Mouse (Mus musculus): ENCODE measurements at regions not wholly inside any gene's neighbourhood (a gene's known extent, or its start where the extent isn't known, plus 50 kb on each side); places are given as distances from the start of the nearest gene placed in this dataset.
A peak's percentile ranks its signal among the peaks of the same experiment; 100 is the strongest.

DNA sequence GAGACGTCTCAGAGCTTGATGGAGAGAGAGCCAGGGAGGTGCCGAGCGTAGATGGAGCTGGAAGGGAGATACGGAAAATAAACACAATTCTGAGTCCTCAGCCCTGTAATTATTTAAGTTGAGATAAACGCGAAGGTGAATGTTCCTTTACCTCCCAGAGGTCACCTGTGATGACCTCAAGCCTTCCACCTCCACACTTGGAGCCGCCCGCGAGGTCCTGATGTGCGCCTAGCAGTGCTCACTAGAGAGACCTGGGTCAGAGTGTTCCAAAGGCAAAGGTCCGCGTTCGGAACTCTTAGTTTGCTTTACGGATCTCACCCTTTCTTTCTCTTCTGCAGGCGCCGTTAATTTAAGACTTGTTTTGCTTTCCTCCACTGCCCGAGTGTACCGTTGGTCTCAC, 117.0 kb upstream of the Krr1 start:
- DNase-seq (ENCODE audit: extremely low spot score in 1 of 2, low spot score in 1 of 2), result no peak

DNA sequence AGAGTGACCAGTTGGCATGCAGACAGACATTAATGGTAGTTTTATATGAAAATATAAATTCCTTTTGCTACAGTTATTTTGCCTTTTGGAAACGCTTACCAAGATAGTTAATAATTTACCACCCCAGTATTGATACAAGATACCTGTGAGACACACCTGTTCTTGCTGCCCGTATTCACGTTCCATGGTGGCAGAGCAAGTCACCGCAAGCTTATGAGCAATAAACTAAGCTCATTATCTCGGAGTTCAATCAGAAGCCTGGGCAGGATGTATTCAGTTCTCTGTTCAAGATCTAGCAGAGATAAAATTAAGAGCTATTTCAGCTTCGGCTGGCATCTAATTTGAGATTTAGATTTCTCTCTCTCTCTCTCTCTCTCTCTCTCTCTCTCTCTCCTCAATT, 114.1 kb upstream of the Krr1 start:
- DNase-seq (ENCODE audit: extremely low spot score in 1 of 2, low spot score in 1 of 2), result no peak

DNA sequence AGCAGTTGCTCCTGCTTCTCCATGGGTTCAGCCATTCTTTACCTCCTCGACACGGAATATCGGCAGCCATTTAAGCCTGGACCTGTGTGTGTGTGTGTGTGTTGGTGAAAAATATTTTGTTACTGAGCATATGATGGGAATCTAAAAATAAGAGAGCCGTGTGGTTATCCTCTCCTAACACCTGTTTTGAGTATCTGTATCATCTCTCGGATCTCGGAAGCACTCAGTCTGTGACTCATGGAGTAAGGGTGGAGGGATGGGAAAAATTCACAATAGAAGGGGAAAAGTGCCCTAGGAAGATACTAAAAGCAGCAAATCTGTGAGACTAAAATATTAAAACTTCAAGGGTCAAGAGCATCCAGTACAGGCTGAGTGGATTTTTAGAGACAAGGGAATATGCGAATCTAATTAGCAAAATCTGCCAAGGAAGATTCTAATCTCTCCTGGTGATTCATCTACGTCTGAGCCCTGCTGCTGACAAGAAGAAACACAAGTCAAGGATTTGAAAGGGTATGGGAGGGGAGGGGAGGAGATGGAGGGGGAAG, 107.1 kb upstream of the Krr1 start:
- DNase-seq (ENCODE audit: extremely low spot score in 1 of 2, low spot score in 1 of 2), result no peak

DNA sequence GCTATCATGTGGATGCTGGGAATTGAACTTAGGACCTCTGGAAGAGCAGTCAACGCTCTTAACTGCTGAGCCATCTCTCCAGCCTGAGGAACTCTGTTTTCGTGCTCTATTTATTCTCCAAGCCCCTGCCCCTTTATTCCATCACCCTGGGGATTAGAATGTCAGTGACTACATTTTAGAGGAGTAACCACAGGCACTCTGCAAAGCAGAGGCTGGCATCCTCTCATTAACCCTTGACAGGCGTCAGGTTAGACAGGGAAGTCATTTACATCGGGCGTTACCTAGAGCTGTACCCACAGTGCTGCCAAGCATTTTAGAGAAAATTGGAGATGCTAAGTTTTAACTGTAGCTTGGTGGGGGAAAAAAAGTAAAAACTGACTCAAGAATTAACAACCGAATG, 105.4 kb upstream of the Krr1 start:
- no peak for DNase-seq (ENCODE audit: extremely low spot score in 1 of 2, low spot score in 1 of 2)

DNA sequence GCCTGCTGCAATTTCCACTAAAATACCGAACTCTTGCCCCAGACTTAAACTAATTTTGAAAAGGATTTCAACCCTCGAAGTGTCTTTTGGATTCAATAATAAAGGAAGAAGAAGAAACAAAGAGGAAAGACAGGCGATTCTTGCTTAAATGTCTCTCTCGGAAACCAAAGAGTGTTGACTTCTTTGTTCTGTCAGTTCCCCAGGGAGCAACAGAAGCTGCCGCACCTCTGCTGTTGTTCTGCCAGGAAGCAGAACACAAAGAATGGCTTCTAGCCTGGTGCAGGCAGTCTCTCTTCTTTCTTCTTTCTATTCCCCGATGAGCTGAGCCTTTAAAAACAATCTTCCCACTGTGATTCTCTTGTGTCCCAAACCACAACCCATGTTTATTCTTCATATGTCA, 104.9 kb upstream of the Krr1 start:
- no peak for DNase-seq (ENCODE audit: extremely low spot score in 1 of 2, low spot score in 1 of 2)

DNA sequence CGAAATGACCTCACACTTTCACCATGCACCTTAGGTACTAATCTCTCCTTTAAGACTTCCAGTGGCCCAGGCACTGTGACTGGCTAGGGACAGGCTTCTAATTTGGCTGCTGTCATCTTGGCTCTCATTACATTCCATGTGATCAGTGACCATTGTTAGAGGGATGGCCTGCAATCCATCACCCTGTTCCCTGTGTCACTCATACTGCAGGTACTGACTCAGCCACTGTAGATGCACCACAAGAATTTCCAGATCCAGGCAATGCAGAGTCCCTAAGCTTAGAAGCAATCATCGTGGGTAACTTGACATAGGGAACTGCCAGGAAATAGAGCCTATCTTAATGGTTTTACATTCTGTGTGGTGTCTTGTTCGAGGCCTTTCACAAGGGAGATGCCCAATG, 92.1 kb upstream of the Krr1 start:
- DNase-seq (ENCODE audit: extremely low spot score in 1 of 2, low spot score in 1 of 2), result no peak

DNA sequence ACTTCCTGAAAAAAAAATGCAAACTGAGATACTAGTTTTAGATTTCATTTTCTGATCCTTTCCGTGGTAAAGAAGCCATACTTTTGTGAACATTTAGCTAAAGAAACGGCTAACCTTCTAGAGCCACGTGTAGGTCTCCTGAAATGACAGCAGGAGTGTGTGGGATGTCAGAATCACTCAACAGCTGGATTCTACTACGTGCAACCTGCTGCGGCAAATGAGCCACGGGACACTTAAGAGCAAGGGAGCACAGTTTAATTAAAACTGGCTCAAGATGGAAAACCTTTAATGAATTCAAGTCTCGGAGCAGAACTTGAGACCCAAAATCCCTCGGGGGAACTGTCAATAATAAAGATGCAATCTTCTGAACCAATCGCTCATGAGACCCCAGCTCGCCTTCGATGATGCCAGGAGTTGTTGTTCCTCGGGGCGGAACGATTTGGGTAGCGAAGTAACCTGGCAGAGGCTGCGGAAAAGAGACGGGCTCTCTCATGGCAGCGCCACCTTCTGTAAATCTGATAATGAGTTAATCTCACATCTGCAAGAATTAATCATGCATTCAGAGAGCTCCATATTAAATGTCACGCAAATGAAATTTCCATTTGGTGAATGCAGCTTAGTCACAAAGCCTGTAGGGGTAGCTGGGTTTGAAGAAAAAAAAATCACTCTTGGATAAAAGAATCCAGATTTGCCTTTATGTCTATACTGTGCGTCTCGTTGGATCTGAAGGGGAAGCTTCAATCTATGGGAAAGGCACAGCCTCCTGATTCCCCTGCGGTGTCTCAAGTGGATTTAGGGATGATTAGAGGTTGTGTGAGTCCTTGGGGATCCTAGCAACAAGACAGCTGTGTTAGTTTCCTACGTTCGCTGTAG, 90.9 kb upstream of the Krr1 start:
- DNase-seq (ENCODE audit: extremely low spot score in 1 of 2, low spot score in 1 of 2), result peak in 1 of 2 experiments; percentile 41

DNA sequence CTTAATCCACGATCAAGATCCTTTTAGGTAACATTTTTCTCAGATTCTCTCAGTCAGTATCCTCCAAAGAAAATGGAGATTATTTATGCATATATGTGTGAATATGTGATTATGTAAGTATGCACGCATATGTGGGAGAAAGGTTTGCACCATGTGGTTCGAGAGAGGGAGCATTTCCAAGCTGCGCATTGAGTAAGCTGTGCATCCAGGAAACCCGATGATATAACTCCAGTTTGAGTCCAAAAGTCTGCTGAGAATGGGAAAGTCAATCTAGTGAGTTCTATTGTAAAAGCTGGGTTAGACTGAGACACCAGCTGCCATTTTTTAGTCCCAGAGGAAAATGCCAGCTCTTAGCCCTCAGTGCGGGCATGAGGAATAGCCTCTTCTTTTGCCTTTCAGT, 89.9 kb upstream of the Krr1 start:
- DNase-seq (ENCODE audit: extremely low spot score in 1 of 2, low spot score in 1 of 2), result peak; percentile 20 to 67

DNA sequence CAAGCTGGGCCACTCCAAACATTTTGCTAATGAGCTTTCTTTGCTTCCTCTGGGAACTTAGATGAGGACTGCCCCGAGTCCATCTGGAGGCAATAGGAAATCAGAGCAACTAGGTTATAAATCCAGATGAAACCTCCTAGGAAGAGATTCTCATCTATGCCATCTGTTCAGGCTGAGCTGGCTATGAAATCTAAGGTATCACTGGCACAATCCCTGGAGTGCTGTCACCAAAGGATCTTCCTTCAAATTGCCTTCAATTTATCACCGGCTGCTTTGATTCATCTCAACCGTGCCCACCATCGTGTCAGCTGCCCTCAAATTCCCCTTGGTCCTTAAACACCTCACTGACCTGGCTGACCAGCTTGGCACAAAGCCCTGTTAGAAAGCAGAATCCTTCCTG, 87.8 kb upstream of the Krr1 start:
- DNase-seq (ENCODE audit: extremely low spot score in 1 of 2, low spot score in 1 of 2), result no peak

DNA sequence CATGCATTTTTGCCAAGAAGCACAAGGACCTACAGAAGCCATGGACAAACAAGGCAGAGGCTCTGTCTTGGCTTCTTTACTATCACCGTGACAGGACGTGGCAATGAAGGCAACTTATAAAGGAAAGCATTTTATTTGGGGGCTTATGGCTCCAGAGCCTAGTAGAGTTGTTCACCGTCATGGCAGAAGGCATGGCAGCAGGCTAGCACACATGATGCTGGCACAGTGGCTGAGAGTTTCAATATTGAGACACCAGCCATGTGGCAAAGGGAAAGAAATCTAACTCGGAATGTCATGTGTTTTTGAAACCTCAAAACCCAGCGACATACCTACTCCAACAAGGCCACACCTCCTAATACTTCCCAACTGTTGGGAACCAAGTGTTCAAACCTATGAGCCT, 83.4 kb upstream of the Krr1 start:
- no peak for DNase-seq (ENCODE audit: extremely low spot score in 1 of 2, low spot score in 1 of 2)

DNA sequence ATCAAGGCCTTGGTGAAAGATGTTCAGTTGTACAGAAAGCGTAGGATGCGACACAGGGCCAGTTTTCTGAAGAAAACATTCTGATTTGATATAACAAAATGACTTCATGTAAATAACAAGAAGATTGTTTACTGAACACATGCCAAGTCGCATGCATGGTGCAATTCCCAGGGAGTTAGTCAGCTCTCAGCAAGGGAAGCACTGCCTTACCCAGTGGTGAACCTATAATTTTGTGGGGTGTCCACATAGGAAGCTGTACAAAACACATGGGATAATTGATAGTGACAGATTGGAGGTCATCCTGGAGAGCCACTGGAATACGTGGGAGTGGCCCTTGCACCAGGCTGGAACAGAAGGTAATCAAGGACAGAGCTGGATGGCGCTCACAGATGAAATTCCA, 79.0 kb upstream of the Krr1 start:
- no peak for DNase-seq (ENCODE audit: extremely low spot score in 1 of 2, low spot score in 1 of 2)

DNA sequence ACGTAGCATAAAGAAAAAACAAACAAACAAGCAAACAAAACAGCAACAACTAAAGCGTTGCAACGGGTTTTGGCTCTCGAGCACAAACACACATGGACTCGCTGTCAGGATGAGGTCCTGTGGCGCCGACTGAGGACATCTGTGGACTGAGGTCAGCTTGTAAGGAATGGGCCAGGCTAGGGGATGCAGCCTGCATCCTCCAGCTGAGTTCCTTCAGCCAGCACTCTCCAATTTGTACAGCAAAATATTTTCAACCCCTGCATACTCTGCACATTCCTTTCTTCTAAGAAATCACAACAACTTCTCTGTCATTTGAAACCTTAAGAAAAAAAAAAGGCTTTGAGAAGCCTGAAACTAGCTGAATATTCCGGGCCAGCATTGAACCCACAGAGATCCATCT, 78.5 kb upstream of the Krr1 start:
- DNase-seq (ENCODE audit: extremely low spot score in 1 of 2, low spot score in 1 of 2), result no peak

DNA sequence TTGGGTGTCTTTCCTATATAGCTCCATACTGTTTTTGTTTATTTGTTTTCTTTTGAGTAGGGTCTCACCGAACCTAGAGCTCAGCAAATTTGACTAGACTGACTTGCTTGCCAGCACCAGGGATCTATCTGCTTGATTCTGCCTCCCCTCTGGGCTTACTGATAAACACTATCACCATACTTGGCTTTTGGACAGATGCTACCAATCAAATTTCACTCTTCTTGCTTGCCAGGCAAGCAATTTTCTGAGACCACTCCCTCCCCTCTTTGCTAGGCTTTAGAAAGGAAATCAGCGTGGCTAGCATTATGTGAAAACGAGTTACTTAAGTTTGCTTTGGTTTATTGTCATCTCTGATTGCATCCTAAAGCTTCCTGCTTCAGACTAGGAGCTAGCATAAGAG, 75.1 kb upstream of the Krr1 start:
- no peak for DNase-seq (ENCODE audit: extremely low spot score in 1 of 2, low spot score in 1 of 2)

DNA sequence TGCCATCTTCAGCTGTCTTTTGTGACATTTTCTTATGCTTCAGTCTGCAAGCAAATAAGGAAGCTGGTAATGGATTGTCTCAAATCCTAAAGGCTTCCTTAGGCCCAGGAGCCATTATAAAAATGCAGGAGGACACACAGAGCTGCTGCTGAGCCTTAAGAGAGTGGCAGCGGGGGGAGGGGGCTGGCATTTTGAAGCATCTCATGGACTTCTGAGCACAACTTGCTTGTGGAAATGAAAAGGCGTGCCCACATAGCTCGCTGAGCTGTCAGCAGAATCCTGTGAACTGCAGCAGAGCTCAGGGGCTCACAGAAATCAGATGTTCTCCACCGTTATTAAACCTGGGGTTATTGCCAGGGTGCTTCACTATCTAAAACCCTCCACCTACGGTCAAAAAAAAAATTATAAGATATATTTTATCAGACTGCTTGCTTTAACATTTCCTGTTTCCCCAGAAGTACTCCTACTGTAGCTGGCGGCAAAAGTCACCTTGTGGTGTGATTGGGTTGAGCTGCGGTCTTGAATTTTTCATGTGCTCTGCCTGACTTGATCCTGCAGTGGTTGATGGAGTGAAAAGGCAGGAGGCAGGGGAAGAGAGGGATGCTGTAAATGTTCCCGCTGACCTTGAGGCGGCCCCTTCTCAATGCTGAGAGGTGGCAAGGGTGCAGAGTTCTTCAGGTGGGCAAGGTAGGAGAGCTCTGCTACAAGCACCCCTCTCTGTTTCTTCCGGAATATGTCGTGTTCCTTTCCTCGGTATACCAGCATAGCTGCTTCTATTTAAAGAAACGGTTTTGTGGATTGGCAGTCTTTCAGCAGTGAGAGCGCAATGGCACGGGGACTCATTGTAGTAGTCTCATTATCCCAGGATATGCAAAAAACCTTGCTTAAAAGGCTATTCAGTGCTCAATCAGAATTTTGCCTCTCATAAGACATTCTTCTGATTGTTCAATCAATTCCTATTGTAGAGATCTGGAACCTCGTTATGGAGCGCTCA, 71.4 kb upstream of the Krr1 start:
- DNase-seq (ENCODE audit: extremely low spot score in 1 of 2, low spot score in 1 of 2), result peak in 1 of 2 experiments; percentile 34

DNA sequence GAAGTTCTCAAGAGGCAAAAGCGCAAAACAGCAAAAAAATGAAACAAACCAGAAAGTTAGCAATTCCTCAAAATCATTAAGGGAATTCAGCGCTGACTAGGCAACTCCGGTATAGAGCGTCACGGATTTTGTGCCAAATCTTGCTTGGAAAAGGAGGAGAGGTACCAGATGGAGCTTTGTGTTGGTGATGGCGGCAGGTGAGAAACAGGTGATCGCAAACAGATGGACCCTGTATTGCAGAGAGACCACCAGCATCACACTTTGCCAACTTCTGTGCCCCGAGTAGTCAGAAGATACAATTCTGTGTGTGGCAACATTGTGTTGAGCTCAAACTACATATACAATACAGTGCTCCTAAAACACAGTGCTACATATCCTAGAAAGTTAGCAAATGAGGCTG, 68.5 kb upstream of the Krr1 start:
- DNase-seq (ENCODE audit: extremely low spot score in 1 of 2, low spot score in 1 of 2), result no peak

DNA sequence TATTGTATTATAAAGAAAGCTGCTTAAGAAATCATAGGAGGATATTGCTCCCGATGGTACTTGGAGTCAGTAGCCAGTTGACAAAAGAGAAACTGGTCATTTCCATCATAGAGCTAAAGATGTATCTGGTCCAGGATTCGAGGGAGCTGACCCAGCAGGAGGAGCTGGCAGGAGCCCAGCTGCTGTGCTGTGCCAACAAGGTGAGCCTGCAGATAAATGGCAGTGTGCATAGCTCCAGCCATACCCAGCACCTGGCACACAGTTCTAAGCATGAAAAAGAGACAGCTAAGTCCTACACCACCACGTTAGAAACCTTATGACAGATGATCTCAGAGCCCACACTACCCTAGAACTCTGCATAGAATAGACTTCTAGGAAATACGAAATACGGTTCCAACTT, 64.6 kb upstream of the Krr1 start:
- DNase-seq (ENCODE audit: extremely low spot score in 1 of 2, low spot score in 1 of 2), result no peak

DNA sequence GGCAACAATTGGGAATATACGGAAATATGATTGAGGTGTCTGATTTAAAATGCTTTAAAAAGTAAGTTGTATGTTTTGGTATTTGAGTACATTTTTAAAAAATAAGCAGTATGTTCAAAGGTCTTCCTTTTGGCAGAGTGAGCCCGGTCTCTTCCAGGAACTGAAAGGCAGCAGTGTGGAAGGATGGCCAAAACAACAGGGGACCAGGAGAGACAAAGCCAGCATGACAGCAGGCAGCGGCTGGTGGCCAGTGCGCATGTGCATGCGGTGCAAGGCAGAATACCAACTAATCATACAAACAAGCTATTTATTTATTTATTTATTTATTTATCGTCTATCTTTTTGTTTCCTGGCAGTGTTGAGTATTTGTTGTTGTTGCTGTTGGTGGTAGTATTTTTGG, 59.9 kb upstream of the Krr1 start:
- DNase-seq (ENCODE audit: extremely low spot score in 1 of 2, low spot score in 1 of 2), result no peak

DNA sequence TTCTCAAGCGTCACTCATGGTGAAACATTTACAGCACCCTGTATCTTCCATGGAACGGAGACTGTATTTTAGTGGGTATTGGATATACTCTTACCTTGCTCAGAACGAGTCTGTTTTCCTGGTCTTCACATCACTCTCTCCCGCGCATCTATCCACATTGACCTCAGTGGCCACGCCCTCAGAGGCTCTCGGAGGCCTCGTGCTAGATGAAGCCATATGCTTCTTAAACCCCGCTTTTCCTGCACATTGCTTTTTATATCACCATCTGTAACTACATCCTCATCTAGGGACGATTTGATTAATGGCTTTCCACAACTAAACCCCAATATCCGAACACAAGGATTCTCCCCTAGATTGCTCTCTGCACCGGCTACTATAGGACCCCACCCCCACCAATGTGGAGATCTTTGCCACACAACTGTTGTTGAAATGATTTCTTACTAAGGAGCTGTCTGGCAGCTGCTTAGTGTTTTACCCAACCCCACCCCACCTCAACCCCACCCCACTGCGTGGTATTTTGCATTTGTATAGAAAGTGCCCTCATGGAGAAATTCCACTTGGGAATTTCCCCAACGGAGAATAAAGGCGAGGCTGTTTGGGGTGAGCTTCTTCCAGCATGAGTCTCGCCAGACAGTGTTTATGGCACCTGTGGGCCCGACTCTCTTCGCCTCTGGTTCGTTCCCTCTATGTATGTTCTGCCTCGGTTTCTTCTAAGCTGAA, 59.2 kb upstream of the Krr1 start:
- no peak for DNase-seq (ENCODE audit: extremely low spot score in 1 of 2, low spot score in 1 of 2)

DNA sequence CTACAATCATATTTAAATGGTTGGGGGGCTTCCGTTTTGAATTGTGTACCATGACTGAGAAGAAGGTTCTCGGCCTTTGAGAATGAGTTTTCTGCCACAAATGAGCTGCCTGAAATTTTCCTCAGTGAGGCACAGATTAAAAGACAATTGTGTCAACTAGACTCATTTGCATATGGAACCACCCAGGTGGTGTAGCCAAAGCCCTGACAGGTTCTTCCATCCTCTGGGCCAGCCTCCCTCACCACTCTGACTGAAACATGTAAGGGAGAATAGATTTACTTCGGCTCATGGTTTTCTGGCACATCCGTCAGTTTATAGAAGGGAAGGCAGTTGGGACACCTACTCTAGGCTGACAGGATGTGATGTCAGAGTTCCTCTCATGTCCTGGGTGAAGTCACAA, 58.2 kb upstream of the Krr1 start:
- no peak for DNase-seq (ENCODE audit: extremely low spot score in 1 of 2, low spot score in 1 of 2)

DNA sequence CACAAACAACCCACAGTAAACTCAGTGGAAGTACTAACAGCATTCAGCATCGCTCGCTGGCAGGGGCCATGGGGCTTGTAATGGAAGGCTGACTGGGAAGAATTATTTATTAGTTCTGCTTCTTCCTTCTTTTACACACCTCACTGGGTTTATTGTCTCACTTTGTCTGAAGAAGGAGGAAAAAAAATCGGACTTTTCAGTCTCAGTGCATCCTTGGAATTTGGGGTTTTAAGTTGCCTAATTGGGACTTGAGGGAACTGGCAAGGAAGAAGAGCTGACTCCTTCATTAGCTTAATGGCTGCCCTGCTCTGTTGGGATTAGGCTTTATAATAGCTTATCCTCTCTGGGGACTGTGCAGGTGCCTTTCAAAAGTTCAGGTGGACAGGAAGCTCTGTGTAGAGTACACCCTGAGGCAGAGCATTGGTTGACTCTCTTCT, 54.4 kb upstream of the Krr1 start:
- DNase-seq (ENCODE audit: extremely low spot score in 1 of 2, low spot score in 1 of 2), result no peak

DNA sequence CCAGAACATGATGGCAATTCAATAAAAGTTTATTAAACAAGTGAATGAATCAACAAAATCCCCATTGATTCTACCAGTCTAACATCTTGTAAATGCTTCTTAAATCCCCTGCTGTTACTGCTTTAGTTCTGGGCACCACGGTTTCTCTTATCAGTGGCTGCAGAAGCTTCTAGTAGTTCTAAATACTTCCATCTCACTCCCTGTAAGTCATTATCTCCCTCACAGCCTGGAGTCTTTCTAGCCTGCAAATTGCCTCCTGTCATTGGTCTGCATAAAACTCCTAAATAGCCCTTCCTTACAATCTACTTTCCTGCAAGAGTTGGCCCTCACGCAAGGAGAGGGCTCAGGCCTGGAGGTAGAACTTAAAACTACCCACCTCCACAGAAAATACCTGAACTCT, 53.0 kb upstream of the Krr1 start:
- DNase-seq (ENCODE audit: extremely low spot score in 1 of 2, low spot score in 1 of 2), result no peak
